16 mouse cellular contexts compared by ENCODE assay signal in the genomic region with DNA sequence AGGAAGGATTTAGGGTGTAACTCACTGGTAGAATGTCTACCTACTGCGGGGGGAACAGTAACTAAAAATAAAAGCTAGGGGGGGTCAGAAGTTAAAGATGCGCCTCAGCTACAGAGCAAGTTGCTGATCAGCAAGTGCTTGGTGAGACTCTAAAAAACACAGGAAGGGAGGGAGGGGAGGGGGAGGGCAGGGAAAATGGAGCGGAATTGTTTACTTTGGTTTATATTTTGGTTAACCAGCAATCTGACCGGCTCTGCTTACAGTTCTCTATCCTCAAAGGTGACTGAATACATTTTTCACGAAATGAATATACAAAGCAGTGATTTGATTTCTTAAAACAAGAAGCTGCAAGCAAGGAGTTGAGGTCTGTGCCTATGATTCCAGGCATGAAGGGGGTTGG. TPM values are rescaled to one million over a fixed set of nuclear protein-coding genes. Genes with fewer than 3 reads are reported as not detected.
DNase-seq lines count a peak whose midpoint lies in the region; ATAC-seq and TF ChIP-seq lines count a peak whose summit lies in the region.
"Had no signal": no experiment of that assay in that cellular context is flagged by ENCODE, and none has a peak within 500 bp of the region (broad histone marks: within the 10 kb centered on the region; RNA-seq: fewer than 3 reads in every experiment).

No protein-coding gene starts in this region.

- H3K36me3 ChIP-seq in heart, embryonic 13.5 days, result no peaks in the 10 kb centered on the region
- H3K36me3 ChIP-seq in heart, embryonic 11.5 days (ENCODE audit: control insufficient read depth, insufficient read depth, low read length), result no peaks in the 10 kb centered on the region
- H3K36me3 ChIP-seq in lung, embryonic 16.5 days (ENCODE audit: control insufficient read depth, insufficient read depth, low read length), result no peaks in the 10 kb centered on the region
- H3K36me3 ChIP-seq in liver, embryonic 12.5 days, result peaks cover 5% of the 10 kb centered on the region; the same call in 1 of the 2 replicates
- H3K36me3 ChIP-seq in forebrain, postnatal 0 days (ENCODE audit: insufficient read depth), result no peaks in the 10 kb centered on the region
- H3K36me3 ChIP-seq: midbrain, embryonic 15.5 days had no signal

- peaks cover 81% of the 10 kb centered on the region for H3K4me1 ChIP-seq in heart, embryonic 13.5 days
- peaks cover 41% of the 10 kb centered on the region for H3K4me1 ChIP-seq in heart, embryonic 11.5 days (ENCODE audit: control insufficient read depth, insufficient read depth, low read length)
- peaks cover 64% of the 10 kb centered on the region for H3K4me1 ChIP-seq in lung, embryonic 16.5 days (replicated peaks; ENCODE audit: control insufficient read depth, insufficient read depth, low read length)
- H3K4me1 ChIP-seq in liver, embryonic 12.5 days, result peaks cover 70% of the 10 kb centered on the region
- peaks cover 11% of the 10 kb centered on the region for H3K4me1 ChIP-seq in forebrain, postnatal 0 days (ENCODE audit: insufficient read depth)

- TF ChIP-seq CTCF in forebrain, postnatal 0 days (IDR thresholded peaks at IDR 0.05; ENCODE audit: low read depth), result no peak

- 38% methylated on average over 5 of the region's 5 CpGs for WGBS in heart, embryonic 13.5 days
- 33% methylated on average over 5 of the region's 5 CpGs for WGBS in heart, embryonic 11.5 days (ENCODE audit: insufficient replicate concordance)
- WGBS in lung, embryonic 16.5 days, result 19% methylated on average over 5 of the region's 5 CpGs
- 35% methylated on average over 5 of the region's 5 CpGs for WGBS in liver, embryonic 12.5 days (ENCODE audit: insufficient replicate concordance)
- WGBS in forebrain, postnatal 0 days, result 68% methylated on average over 5 of the region's 5 CpGs

- DNase-seq in lung, adult 18-20 months, result no peak
- DNase-seq in right cerebral cortex, postnatal 25 days, result no peak
- DNase-seq in forebrain, postnatal 0 days, result no peak
- DNase-seq in right cerebral cortex, postnatal 14 days, result no peak
- DNase-seq: B cell, adult 2 months; cerebellum, postnatal 14 days; heart, postnatal 14 days; kidney, postnatal 10 days; right cerebral cortex, adult 18-20 months had no signal

- H3K27ac ChIP-seq in heart, embryonic 13.5 days (replicated peaks), result 0 out of 2 replicates have a peak overlapping the region, but pooled peaks have one; percentile 5
- no peak overlapping the region; the same call in 1 of the 2 replicates for H3K27ac ChIP-seq in heart, embryonic 11.5 days (ENCODE audit: low read depth, low read length)
- 0 out of 2 replicates have a peak overlapping the region, but pooled peaks have one; percentile 28 for H3K27ac ChIP-seq in lung, embryonic 16.5 days (ENCODE audit: low read length)
- no peak overlapping the region for H3K27ac ChIP-seq in liver, embryonic 12.5 days
- no peak overlapping the region for H3K27ac ChIP-seq in forebrain, postnatal 0 days (ENCODE audit: low read depth, low read length)
- H3K27ac ChIP-seq: forebrain, embryonic 13.5 days; midbrain, embryonic 15.5 days had no signal

- H3K4me3 ChIP-seq in heart, embryonic 13.5 days, result no peak overlapping the region
- no peak overlapping the region for H3K4me3 ChIP-seq in heart, embryonic 11.5 days (ENCODE audit: low read depth, low read length)
- H3K4me3 ChIP-seq in lung, embryonic 16.5 days (ENCODE audit: low read length), result no peak overlapping the region
- no peak overlapping the region for H3K4me3 ChIP-seq in liver, embryonic 12.5 days
- no peak overlapping the region for H3K4me3 ChIP-seq in forebrain, postnatal 0 days (ENCODE audit: low read depth, low read length)
- H3K4me3 ChIP-seq: forebrain, embryonic 13.5 days; midbrain, embryonic 15.5 days had no signal

- no peak for ATAC-seq in heart, embryonic 13.5 days (ENCODE audit: extremely low read depth, insufficient number of reproducible peaks, low FRiP score, low TSS enrichment)
- no peak for ATAC-seq in heart, embryonic 11.5 days (replicated peaks; ENCODE audit: insufficient number of reproducible peaks, low FRiP score, low TSS enrichment)
- ATAC-seq in lung, embryonic 16.5 days (ENCODE audit: low read depth), result no peak
- no peak for ATAC-seq in liver, embryonic 12.5 days
- ATAC-seq in forebrain, postnatal 0 days, result no peak
- ATAC-seq: forebrain, embryonic 13.5 days; hindbrain, embryonic 16.5 days; midbrain, embryonic 15.5 days had no signal

- peak overlapping the region; percentile 9; the same call in 1 of the 2 replicates for H3K4me2 ChIP-seq in heart, embryonic 13.5 days
- no peak overlapping the region for H3K4me2 ChIP-seq in heart, embryonic 11.5 days
- no peak overlapping the region for H3K4me2 ChIP-seq in lung, embryonic 16.5 days (ENCODE audit: low read depth, low read length)
- peak overlapping the region; percentile 32 for H3K4me2 ChIP-seq in liver, embryonic 12.5 days
- no peak overlapping the region for H3K4me2 ChIP-seq in forebrain, postnatal 0 days (ENCODE audit: low read depth)
- H3K4me2 ChIP-seq: forebrain, embryonic 13.5 days; midbrain, embryonic 15.5 days had no signal

- H3K9me3 ChIP-seq in heart, embryonic 13.5 days, result no peaks in the 10 kb centered on the region
- H3K9me3 ChIP-seq in heart, embryonic 11.5 days (replicated peaks; ENCODE audit: control insufficient read depth, low read length), result no peaks in the 10 kb centered on the region
- no peaks in the 10 kb centered on the region for H3K9me3 ChIP-seq in lung, embryonic 16.5 days (ENCODE audit: control insufficient read depth, low read length)
- no peaks in the 10 kb centered on the region for H3K9me3 ChIP-seq in liver, embryonic 12.5 days (replicated peaks)
- H3K9me3 ChIP-seq in forebrain, postnatal 0 days (ENCODE audit: low read length), result no peaks in the 10 kb centered on the region
- H3K9me3 ChIP-seq: forebrain, embryonic 13.5 days; midbrain, embryonic 15.5 days had no signal

- H3K27me3 ChIP-seq in heart, embryonic 13.5 days (replicated peaks), result no peaks in the 10 kb centered on the region
- no peaks in the 10 kb centered on the region for H3K27me3 ChIP-seq in heart, embryonic 11.5 days (ENCODE audit: control insufficient read depth, insufficient read depth, low read length)
- H3K27me3 ChIP-seq in lung, embryonic 16.5 days (ENCODE audit: control insufficient read depth, insufficient read depth, low read depth, low read length), result no peaks in the 10 kb centered on the region
- no peaks in the 10 kb centered on the region for H3K27me3 ChIP-seq in liver, embryonic 12.5 days (replicated peaks)
- H3K27me3 ChIP-seq in forebrain, postnatal 0 days (ENCODE audit: insufficient read depth, low read length), result no peaks in the 10 kb centered on the region

- 0 out of 2 replicates have a peak overlapping the region, but pooled peaks have one; percentile 50 for H3K9ac ChIP-seq in heart, embryonic 13.5 days
- no peak overlapping the region for H3K9ac ChIP-seq in heart, embryonic 11.5 days (ENCODE audit: low read depth, low read length)
- no peak overlapping the region for H3K9ac ChIP-seq in lung, embryonic 16.5 days (ENCODE audit: low read length)
- no peak overlapping the region for H3K9ac ChIP-seq in liver, embryonic 12.5 days
- no peak overlapping the region for H3K9ac ChIP-seq in forebrain, postnatal 0 days
- H3K9ac ChIP-seq: forebrain, embryonic 13.5 days; midbrain, embryonic 15.5 days had no signal

RNA-seq across cellular contexts. Expression of gene Rassf3, which starts 7.2 kb away (rescaled TPM):
- 15.2 and 19.2 TPM in 2 replicates for polyA plus RNA-seq in heart, embryonic 13.5 days (2015; fragmentation: Nextera tagmentation; extraction: Ambion mirVana)
- 18.3 and 23.9 TPM in 2 replicates for polyA plus RNA-seq in heart, embryonic 11.5 days (2014; fragmentation: Nextera tagmentation; extraction: Ambion mirVana)
- 19.7 and 20.7 TPM in 2 replicates for polyA plus RNA-seq in lung, embryonic 16.5 days (2015; fragmentation: Nextera tagmentation; extraction: Ambion mirVana)
- polyA plus RNA-seq in liver, embryonic 12.5 days (2016; fragmentation: Nextera tagmentation; extraction: Ambion mirVana), result 12.3 and 12.8 TPM in 2 replicates
- total RNA-seq in forebrain, postnatal 0 days (2014; rRNA removed), result 5.0 and 5.9 TPM in 2 replicates
- polyA plus RNA-seq in forebrain, postnatal 0 days (2015; fragmentation: Nextera tagmentation; extraction: Ambion mirVana), result 3.2 and 3.5 TPM in 2 replicates

Comparison
In these comparisons a context has a peak if more than half of its experiments do, and no peak if none do; other contexts are left out.
1. H3K27ac ChIP-seq: peak in heart, embryonic 13.5 days (single experiment) and lung, embryonic 16.5 days (single experiment); none in heart, embryonic 11.5 days (single experiment), liver, embryonic 12.5 days (single experiment) and forebrain, postnatal 0 days (single experiment).
2. H3K4me2 ChIP-seq: peak in heart, embryonic 13.5 days (single experiment) and liver, embryonic 12.5 days (single experiment); none in heart, embryonic 11.5 days (single experiment), lung, embryonic 16.5 days (single experiment) and forebrain, postnatal 0 days (single experiment).